Mouse (Mus musculus) lung, postnatal 0 days (tissue): ENCODE data around the gene Ubqln2. TPM values are rescaled to one million over a fixed set of nuclear protein-coding genes. Genes with fewer than 3 reads are reported as not detected.

Experiments used
- ATAC-seq: fragments of 200-750 bp; cut with Nextera tagmentation; 2 replicates; pipeline ENCODE4 v1.8.0; 2017; ENCODE audit warnings: moderate library complexity
- DNase-seq: peaks from one replicate; pipeline ENCODE4 v3.0.0-alpha.2; 2016; ENCODE audit warnings: low spot score
- H3K27ac ChIP-seq: fragments of 300-500 bp; sonication (generic); 2 replicates; pipeline ENCODE4 v1.5.1; 2014; ENCODE audit warnings: antibody characterized with exemption, mild to moderate bottlenecking, low read length, mixed read lengths
- H3K27me3 ChIP-seq: fragments of 300-500 bp; sonication (generic); replicated peaks from 2 replicates; pipeline ENCODE4 v1.6.1; 2014; ENCODE audit warnings: low read length, mixed read lengths; ENCODE audit not compliant: insufficient read depth
- H3K36me3 ChIP-seq: fragments of 300-500 bp; sonication (generic); 2 replicates; pipeline ENCODE4 v1.6.1; 2014; ENCODE audit warnings: low read length, mixed read lengths; ENCODE audit not compliant: insufficient read depth
- H3K4me1 ChIP-seq: fragments of 300-500 bp; sonication (generic); 2 replicates; pipeline ENCODE4 v1.6.1; 2014; ENCODE audit warnings: antibody characterized with exemption, low read depth, low read length, mixed read lengths; ENCODE audit not compliant: insufficient read depth
- H3K4me2 ChIP-seq: fragments of 300-500 bp; sonication (generic); replicated peaks from 2 replicates; pipeline ENCODE4 v1.6.1; 2014; ENCODE audit warnings: low read depth, mild to moderate bottlenecking, low read length, moderate library complexity, mixed read lengths
- H3K4me3 ChIP-seq: fragments of 300-500 bp; sonication (generic); 2 replicates; pipeline ENCODE4 v1.5.1; 2014; ENCODE audit warnings: low read depth, low read length
- H3K9ac ChIP-seq: fragments of 300-500 bp; sonication (generic); replicated peaks from 2 replicates; pipeline ENCODE4 v1.6.1; 2014; ENCODE audit warnings: low read depth, mild to moderate bottlenecking
- H3K9me3 ChIP-seq: fragments of 300-500 bp; sonication (generic); 2 replicates; pipeline ENCODE4 v1.6.1; 2016; ENCODE audit warnings: low read length, mixed read lengths
- CTCF ChIP-seq: IDR thresholded peaks from 2 replicates; pipeline ENCODE4 v1.5.1; 2016; ENCODE audit warnings: antibody characterized with exemption, mild to moderate bottlenecking
- EP300 ChIP-seq: IDR thresholded peaks from 2 replicates; pipeline ENCODE4 v1.6.1; 2016; ENCODE audit warnings: antibody characterized with exemption, mild to moderate bottlenecking, control low read depth
- WGBS: fragments of 180-500 bp; shearing (Covaris S2); extraction: QIAGEN DNeasy Blood & Tissue Kit; methylation state at CpG from one replicate; pipeline ENCODE4 v1.1.7; 2014; 5-methylcytosine and 5-hydroxymethylcytosine counted together
- polyA plus RNA-seq: library from polyadenylated mRNA; unstranded; fragments of >200 nt; fragmentation: Nextera tagmentation; extraction: Ambion mirVana; gene quantifications from 2 replicates; pipeline ENCODE4 v1.2.1, GENCODE M21; 2015

The Ubqln2 gene
- polyA plus RNA-seq, 1 experiment from 2014 or later = 8.2 TPM

DNA sequence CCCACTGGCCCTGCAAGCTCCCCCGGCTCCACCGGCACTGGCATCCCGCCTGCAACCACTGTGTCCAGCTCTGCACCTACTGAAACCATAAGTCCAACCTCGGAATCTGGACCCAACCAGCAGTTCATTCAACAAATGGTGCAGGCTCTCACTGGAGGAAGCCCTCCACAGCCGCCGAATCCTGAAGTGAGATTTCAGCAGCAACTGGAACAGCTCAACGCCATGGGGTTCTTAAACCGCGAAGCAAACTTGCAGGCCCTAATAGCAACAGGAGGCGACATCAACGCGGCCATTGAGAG lies 2.0 kb downstream of the Ubqln2 start:
- no peaks in the 10 kb centered on the region for H3K9me3 ChIP-seq
- no peak overlapping the region for H3K27ac ChIP-seq
- WGBS = 19% methylated on average over 12 of the region's 12 CpGs
- peak overlapping the region; percentile 58 for H3K4me2 ChIP-seq
- no peaks in the 10 kb centered on the region for H3K4me1 ChIP-seq
- ATAC-seq = no peak
- TF ChIP-seq EP300 (no peak), CTCF (no peak)
- no peaks in the 10 kb centered on the region for H3K36me3 ChIP-seq
- peak overlapping the region; percentile 55 for H3K4me3 ChIP-seq
- H3K9ac ChIP-seq = no peak overlapping the region
- no peak for DNase-seq
- H3K27me3 ChIP-seq = no peaks in the 10 kb centered on the region

- ATAC-seq (no peak), DNase-seq (peak; percentile 17)
- no peak overlapping the region for H3K4me2 ChIP-seq
- no peaks in the 10 kb centered on the region for H3K36me3 ChIP-seq
- H3K4me3 ChIP-seq = no peak overlapping the region
- H3K9ac ChIP-seq = no peak overlapping the region
- TF ChIP-seq CTCF (peak; percentile 65), EP300 (no peak)
- H3K4me1 ChIP-seq = no peaks in the 10 kb centered on the region
- no peak overlapping the region for H3K27ac ChIP-seq
- no peaks in the 10 kb centered on the region for H3K27me3 ChIP-seq
- H3K9me3 ChIP-seq = no peaks in the 10 kb centered on the region
- 41% methylated on average over 9 of the region's 9 CpGs for WGBS
Measured at GRCm38 (mm10) chrX:153505954-153506353, 7.9 kb downstream of the Ubqln2 start.

- Histone ChIP-seq H3K4me3 (no peak overlapping the region), H3K4me1 (no peaks in the 10 kb centered on the region), H3K9ac (no peak overlapping the region), H3K9me3 (no peaks in the 10 kb centered on the region), H3K27me3 (no peaks in the 10 kb centered on the region), H3K4me2 (no peak overlapping the region), H3K27ac (no peak overlapping the region), H3K36me3 (no peaks in the 10 kb centered on the region)
- no peak for TF ChIP-seq CTCF
- no peak for TF ChIP-seq EP300
- DNase-seq = no peak
- 77% methylated on average over 5 of the region's 5 CpGs for WGBS
- ATAC-seq = no peak
Measured at GRCm38 (mm10) chrX:153515491-153515890, 17.5 kb downstream of the Ubqln2 start.

GRCm38 (mm10) chrX:153528399-153528798 lies 30.4 kb downstream of the Ubqln2 start:
- no peak overlapping the region for H3K9ac ChIP-seq
- H3K4me2 ChIP-seq = no peak overlapping the region
- ATAC-seq = no peak
- H3K4me1 ChIP-seq = no peaks in the 10 kb centered on the region
- no peaks in the 10 kb centered on the region for H3K27me3 ChIP-seq
- no peak overlapping the region for H3K27ac ChIP-seq
- 5% methylated on average over 2 of the region's 2 CpGs for WGBS
- TF ChIP-seq CTCF (peak; percentile 53), EP300 (no peak)
- H3K9me3 ChIP-seq = no peaks in the 10 kb centered on the region
- peak; percentile 20 for DNase-seq
- H3K36me3 ChIP-seq = no peaks in the 10 kb centered on the region
- no peak overlapping the region for H3K4me3 ChIP-seq

Other genes starting within 250 kb of the Ubqln2 start
- not detected in 2 replicates for gene Cypt3, start 60.4 kb downstream of the Ubqln2 start, polyA plus RNA-seq
- 8.2 and 9.7 TPM in 2 replicates for gene Kctd12b, start 198.2 kb downstream of the Ubqln2 start, polyA plus RNA-seq
- gene Nbdy, start 225.4 kb downstream of the Ubqln2 start, polyA plus RNA-seq = 108 and 119 TPM in 2 replicates